Mouse (Mus musculus) cortical plate, adult 2 months (tissue): ENCODE results near the gene Pheta2. TPM values are rescaled to one million over a fixed set of nuclear protein-coding genes. Genes with fewer than 3 reads are reported as not detected.
A peak's percentile ranks its signal among the peaks of the same experiment; 100 is the strongest.

ENCODE experiments used
- H3K27ac ChIP-seq: fragments of 200-500 bp; 2 replicates; pipeline ENCODE4 v1.5.1; 2012; ENCODE audit warnings: low read length, control low read depth, inconsistent platforms; ENCODE audit not compliant: insufficient read depth
- H3K4me1 ChIP-seq: fragments of 200-500 bp; 2 replicates; pipeline ENCODE4 v1.6.1; 2011; ENCODE audit warnings: low read length; ENCODE audit not compliant: control insufficient read depth, insufficient read depth
- H3K4me3 ChIP-seq: fragments of 200-500 bp; 2 replicates; pipeline ENCODE4 v1.5.1; 2011; ENCODE audit warnings: mild to moderate bottlenecking, low read length, control low read depth; ENCODE audit not compliant: insufficient read depth
- CTCF ChIP-seq: fragments of 200-500 bp; IDR thresholded peaks from 2 replicates; pipeline ENCODE4 v1.5.1; 2011; ENCODE audit warnings: mild to moderate bottlenecking, control low read depth, low read length; ENCODE audit not compliant: insufficient read depth; ENCODE audit errors: extremely low read depth
- POLR2A ChIP-seq: fragments of 200-500 bp; IDR thresholded peaks from 2 replicates; pipeline ENCODE4 v1.6.1; 2011; ENCODE audit warnings: mild to moderate bottlenecking, low read length, control low read depth; ENCODE audit not compliant: insufficient read depth; ENCODE audit errors: extremely low read depth
- polyA plus RNA-seq: library from polyadenylated mRNA; depleted of rRNA; stranded (reverse); fragments of >200 nt; gene quantifications from 2 replicates; pipeline ENCODE4 v1.2.3, GENCODE M21; 2012

The Pheta2 gene
- polyA plus RNA-seq, 1 experiment = 0.52 TPM

DNA sequence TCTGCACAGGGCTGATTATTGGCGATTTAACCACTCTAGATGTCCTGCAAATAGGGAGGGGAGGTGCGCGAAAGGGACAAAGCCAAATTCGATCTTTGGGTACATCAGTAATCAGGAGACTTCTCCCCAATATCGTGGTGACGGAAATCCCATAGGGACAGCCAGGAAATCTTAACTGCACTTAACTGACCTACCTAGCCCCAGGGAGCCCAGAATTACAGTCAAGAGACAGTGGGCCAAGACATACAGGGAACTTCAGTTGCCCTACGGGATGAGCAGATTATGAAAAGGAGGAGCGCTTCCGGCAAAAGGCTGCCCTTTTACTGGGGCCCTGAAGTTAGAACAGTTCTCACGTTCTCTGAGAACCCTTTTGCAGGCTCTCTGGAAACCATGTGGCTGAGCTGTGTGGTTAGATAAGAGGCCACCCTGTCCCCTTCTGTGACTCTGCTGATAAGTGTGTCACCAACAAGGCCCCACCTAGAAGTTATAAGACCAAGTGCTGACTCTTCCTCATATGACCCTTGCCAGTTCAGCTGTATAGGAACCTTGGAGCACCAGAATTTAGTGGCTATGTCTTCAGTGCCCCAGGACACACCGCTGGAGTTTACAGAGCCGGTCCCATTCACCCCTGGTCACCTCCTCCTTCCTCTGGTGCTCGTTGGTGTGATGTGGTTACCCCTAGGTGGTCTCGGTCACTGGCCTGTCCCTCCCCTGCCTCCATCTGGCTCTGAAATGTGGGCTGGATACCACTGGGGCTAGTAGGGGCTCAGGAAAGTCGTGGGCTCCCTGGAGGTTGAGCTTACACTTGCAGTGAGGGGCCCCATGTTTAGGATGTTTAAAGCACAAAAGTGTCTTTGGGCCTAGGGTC is 3.2 kb downstream of the Pheta2 start:
- Histone ChIP-seq H3K4me1 (peaks cover 3% of the 10 kb centered on the region; the same call in 1 of the 2 replicates), H3K4me3 (no peak overlapping the region), H3K27ac (no peak overlapping the region)
- no peak for TF ChIP-seq POLR2A
- no peak for TF ChIP-seq CTCF

DNA sequence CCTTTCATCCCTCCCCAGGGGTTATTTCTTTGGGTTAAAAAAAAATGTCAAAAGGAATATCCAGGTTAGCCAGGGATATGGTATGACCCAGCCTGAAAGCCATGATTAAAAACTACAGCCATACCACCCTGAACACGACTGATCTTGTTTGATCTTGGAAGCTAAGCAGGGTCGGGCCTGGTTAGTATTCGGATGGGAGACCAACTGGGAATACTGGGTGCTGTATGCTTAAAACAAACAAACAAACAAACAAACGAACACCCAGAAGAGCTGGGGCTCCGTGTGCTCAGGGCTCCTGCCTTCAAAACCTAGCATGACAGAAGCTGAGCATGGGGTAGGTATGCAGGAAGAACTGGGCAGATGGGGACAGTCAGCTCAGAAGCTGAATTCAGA is 3.8 kb downstream of the Pheta2 start:
- Histone ChIP-seq H3K27ac (no peak overlapping the region), H3K4me3 (no peak overlapping the region), H3K4me1 (peaks cover 5% of the 10 kb centered on the region)
- TF ChIP-seq POLR2A (no peak), CTCF (no peak)

DNA sequence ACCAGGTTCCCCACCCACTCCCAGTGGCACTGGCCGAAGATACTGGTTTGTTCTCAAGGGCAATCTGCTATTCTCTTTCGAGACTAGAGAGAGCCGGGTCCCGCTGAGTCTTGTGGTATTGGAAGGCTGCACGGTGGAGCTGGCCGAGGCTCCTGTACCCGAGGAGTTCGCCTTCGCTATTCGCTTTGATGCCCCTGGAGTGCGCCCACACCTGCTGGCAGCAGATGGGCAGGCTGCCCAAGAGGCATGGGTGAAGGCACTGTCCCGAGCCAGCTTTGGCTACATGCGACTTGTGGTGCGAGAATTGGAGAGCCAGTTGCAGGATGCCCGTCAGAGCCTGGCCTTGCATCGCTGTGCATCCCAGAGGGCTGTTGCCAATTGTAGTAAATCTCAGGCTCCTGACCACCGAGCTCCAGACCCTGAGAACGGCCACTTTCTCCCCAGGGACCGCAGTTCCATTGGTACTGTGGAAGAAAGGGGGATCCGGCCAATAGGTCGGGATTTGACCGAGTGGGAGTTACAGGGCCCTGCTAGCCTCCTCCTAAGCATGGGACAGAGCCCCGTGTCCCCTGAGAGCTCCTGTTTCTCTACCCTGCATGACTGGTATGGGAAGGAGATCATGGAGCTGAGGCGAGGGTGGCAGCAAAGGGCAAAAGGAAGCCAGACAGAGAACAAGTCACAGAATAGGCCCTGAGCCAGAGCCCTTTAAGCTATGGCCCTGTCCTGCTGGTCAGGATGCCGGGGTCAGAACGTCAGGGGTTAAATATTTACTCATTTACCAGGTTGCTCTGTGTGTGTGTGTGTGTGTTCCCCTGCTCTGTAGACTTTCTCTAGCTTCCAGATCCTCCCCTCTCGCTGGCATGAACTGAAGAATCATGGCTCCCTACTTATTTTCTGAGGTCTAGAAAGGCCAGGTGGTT is 4.9 kb downstream of the Pheta2 start:
- H3K4me1 ChIP-seq = peaks cover 4% of the 10 kb centered on the region
- no peak overlapping the region for H3K27ac ChIP-seq
- no peak for TF ChIP-seq CTCF
- TF ChIP-seq POLR2A = no peak
- H3K4me3 ChIP-seq = no peak overlapping the region

DNA sequence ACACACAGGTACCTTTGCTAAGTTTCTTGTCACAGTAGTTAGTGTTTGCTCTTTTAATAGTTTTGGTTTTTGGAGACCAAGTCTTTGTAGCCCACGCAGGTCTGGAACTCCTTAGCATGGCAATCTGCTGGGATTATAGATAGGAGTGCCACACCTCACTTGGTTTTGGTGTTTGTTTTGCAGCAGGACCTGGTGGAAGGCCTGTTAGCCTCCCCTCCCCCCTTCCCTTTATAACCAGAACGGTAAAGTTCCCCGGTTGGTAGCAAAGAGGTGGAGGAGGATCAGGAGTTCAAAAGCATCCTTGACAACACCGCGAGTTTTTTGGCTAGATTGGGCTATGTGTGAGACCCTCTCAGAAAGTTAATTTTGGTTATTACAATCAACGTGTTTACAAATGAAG is 6.2 kb downstream of the Pheta2 start:
- H3K27ac ChIP-seq = no peak overlapping the region
- no peak overlapping the region for H3K4me3 ChIP-seq
- TF ChIP-seq CTCF (no peak), POLR2A (no peak)
- peaks cover 4% of the 10 kb centered on the region for H3K4me1 ChIP-seq

DNA sequence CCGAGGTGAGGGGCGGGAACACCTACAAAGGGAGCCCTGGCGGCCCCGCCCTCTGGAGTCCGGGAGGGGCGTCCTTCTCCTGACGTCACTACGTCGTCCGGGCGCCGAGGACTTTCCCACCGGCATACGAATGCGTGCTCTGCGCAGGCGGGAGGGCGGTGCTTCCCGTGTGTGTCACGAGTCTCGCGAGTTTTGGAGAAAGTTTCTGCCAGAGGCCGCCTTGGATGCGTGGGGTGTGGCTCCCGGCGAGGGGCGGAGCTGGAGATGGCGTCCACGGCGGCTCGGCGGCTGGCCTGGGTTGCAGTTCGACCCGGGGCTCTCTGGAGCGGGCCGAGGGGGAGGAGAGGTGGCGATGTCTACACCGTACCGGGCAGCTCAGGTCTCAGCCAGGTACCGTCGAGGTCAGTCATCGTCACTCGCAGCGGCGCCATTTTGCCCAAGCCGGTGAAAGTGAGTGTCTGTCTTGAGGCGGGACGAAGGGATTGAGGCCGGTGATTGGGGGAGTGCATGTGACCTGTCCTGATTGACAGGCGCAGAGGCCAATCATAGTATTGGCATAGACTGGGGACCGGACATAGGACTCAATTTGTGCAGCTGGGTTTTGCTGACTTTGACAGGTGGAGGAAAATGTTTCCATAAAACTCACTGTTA is 7.2 kb downstream of the Pheta2 start:
- Histone ChIP-seq H3K4me1 (peaks cover 4% of the 10 kb centered on the region), H3K4me3 (peak overlapping the region; percentile 58), H3K27ac (peak overlapping the region; percentile 92)
- no peak; the same call in 1 of the 2 replicates for TF ChIP-seq POLR2A
- no peak for TF ChIP-seq CTCF

DNA sequence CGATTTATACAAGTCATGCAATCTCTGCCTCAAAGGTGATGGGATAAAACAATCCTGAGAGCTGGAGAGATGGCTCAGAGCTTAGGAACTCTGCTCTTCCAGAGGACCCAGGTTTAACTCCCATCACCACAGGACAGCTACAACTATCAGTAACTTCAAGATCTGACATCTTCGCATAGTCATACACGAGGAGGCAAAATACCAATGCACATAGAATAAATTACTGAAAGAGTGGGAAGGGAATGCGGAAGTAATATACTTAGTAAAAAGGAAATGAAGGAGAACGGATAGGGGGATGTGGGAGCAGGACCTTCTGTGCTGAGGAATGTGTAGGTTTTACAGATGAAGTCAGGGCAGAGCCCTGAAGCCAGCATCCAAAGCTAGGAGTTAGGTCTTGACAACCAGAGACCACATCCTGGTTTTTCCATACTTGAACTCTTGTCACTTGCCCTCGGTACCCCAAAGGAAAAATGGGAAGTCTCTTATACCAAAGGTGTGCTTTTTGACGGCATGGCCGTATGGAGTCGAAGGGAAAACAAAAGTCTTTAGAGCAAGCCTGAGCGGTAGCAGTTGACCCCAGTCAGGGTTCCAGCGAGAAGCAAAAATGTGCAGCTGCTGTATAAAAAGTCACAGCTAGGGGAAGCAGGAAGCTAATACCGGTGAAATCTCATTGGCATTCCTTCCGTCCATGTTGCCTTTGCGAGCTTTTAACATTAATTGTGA is 8.0 kb downstream of the Pheta2 start:
- peak overlapping the region; percentile 33; the same call in 1 of the 2 replicates for H3K27ac ChIP-seq
- peaks cover 4% of the 10 kb centered on the region for H3K4me1 ChIP-seq
- TF ChIP-seq POLR2A = no peak
- no peak for TF ChIP-seq CTCF
- H3K4me3 ChIP-seq = peak overlapping the region; percentile 58

DNA sequence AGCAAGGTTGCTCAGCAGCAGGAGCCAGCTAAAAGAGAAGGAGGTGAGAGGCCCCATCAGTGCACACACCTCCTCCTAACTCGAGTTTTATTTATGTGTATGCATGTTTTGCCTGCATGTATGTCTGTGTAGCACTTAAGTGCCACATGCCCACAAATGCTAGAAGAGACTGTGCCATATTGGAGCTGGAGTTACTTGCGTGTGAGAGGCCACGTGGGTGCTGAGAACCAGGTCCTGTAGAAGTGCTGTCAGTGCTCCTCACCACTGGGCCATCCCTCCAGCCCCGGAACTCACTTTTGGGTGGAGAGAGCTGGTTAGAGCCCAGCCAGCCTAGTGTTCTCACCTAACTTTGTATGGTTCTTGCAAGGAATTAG is 8.5 kb downstream of the Pheta2 start:
- peaks cover 4% of the 10 kb centered on the region for H3K4me1 ChIP-seq
- peak overlapping the region; percentile 58 for H3K4me3 ChIP-seq
- H3K27ac ChIP-seq = no peak overlapping the region
- TF ChIP-seq CTCF (no peak), POLR2A (no peak)

DNA sequence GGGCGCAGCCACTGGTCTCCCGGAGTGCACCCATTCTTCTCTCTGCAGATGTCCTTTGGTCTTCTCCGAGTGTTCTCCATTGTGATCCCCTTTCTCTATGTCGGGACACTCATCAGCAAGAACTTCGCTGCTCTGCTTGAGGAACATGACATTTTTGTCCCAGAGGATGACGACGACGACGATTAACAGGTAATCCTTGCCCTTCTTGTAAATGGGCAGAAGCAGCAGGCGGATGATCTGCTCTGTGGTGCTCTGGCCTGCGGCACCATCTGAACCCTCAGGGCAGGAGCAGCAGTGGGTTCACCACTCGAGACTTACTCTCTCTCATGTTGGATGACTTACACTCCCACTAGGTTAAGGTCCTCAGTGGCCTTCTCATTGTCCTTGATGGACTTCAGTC is 9.1 kb downstream of the Pheta2 start:
- TF ChIP-seq POLR2A = no peak
- no peak for TF ChIP-seq CTCF
- Histone ChIP-seq H3K4me1 (peaks cover 4% of the 10 kb centered on the region), H3K4me3 (no peak overlapping the region), H3K27ac (no peak overlapping the region)
